Mouse (Mus musculus) megakaryocyte, adult 5-6 weeks (primary cell): Measurements from ENCODE around the gene Tmem38a. TPM values are rescaled to one million over a fixed set of nuclear protein-coding genes. Genes with fewer than 3 reads are reported as not detected.

Experiments
- ATAC-seq: 2 replicates; pipeline ENCODE4 v1.8.0; 2016; ENCODE audit warnings: mild to moderate bottlenecking, inconsistent platforms; ENCODE audit not compliant: poor library complexity, severe bottlenecking
- total RNA-seq, 2 experiments: library from RNA; stranded (forward) in 1 of 2; stranded (reverse) in 1 of 2; fragments of 153-499, 151-499 nt in 1 of 2; fragments of 221-1000, 200-1000 nt in 1 of 2; gene quantifications; 2 replicates each; pipeline versions ENCODE4 v1.2.3 to v1.2.4; 2015 to 2017

Tmem38a gene
- 3.7 and 5.6 TPM in 2 replicates for total RNA-seq (2015)
- 3.8 and 5.0 TPM in 2 replicates for total RNA-seq (2017)

GRCm38 (mm10) chr8:72571611-72572473 lies at the start of gene Tmem38a:
Gene Tmem38a (plus strand): TSS chr8:72572055.
- ATAC-seq: peak; percentile 55

GRCm38 (mm10) chr8:72532103-72532502 lies 39.8 kb upstream of the Tmem38a start:
- no peak for ATAC-seq

GRCm38 (mm10) chr8:72534888-72535287 lies 37.0 kb upstream of the Tmem38a start:
- no peak for ATAC-seq

- peak; percentile 82 for ATAC-seq
These were observed 32.6 kb upstream of the Tmem38a start for GRCm38 (mm10) chr8:72539234-72539633.

GRCm38 (mm10) chr8:72547122-72547801 lies 24.6 kb upstream of the Tmem38a start:
- no peak for ATAC-seq

GRCm38 (mm10) chr8:72547802-72548643 lies 23.8 kb upstream of the Tmem38a start, which contains the start of gene Med26:
Gene Med26 (minus strand): TSS chr8:72548270.
- ATAC-seq: peak; percentile 87

- ATAC-seq: peak; percentile 62
These were observed 23.1 kb upstream of the Tmem38a start for GRCm38 (mm10) chr8:72548644-72549313.

- no peak for ATAC-seq
These were observed 22.5 kb upstream of the Tmem38a start for GRCm38 (mm10) chr8:72549314-72549892.

GRCm38 (mm10) chr8:72555770-72556169 lies 16.1 kb upstream of the Tmem38a start:
- no peak for ATAC-seq

- no peak for ATAC-seq
These were observed 10.7 kb upstream of the Tmem38a start for GRCm38 (mm10) chr8:72561111-72561689.

- no peak for ATAC-seq
These were observed 5.9 kb upstream of the Tmem38a start for GRCm38 (mm10) chr8:72565970-72566369.

GRCm38 (mm10) chr8:72570633-72571610 lies 933 bp upstream of the Tmem38a start, which contains the start of gene Smim7:
Gene Smim7 (minus strand): TSS chr8:72571088.
- peak; percentile 86 for ATAC-seq

- no peak for ATAC-seq
These were observed 652 bp downstream of the Tmem38a start for GRCm38 (mm10) chr8:72572507-72572906.

- ATAC-seq: no peak
These were observed 1.6 kb downstream of the Tmem38a start for GRCm38 (mm10) chr8:72573450-72573849.

GRCm38 (mm10) chr8:72575915-72576314 lies 4.1 kb downstream of the Tmem38a start:
- ATAC-seq: no peak

- ATAC-seq: no peak
These were observed 5.4 kb downstream of the Tmem38a start for GRCm38 (mm10) chr8:72577266-72577665.

GRCm38 (mm10) chr8:72577941-72578340 lies 6.1 kb downstream of the Tmem38a start:
- no peak for ATAC-seq

- ATAC-seq: no peak
These were observed 7.5 kb downstream of the Tmem38a start for GRCm38 (mm10) chr8:72579374-72579773.
